ENCODE assay signal across 9 mouse cellular contexts in genomic region chr7:48137216-48138077, GRCm38 (mm10). TPM values are rescaled to one million over a fixed set of nuclear protein-coding genes. Genes with fewer than 3 reads are reported as not detected.
A peak's percentile ranks its signal among the peaks of the same experiment; 100 is the strongest.
DNase-seq lines count a peak whose midpoint lies in the region; ATAC-seq and TF ChIP-seq lines count a peak whose summit lies in the region.
"Had no signal": no experiment of that assay in that cellular context is flagged by ENCODE, and none has a peak within 500 bp of the region (broad histone marks: within the 10 kb centered on the region; RNA-seq: fewer than 3 reads in every experiment).

No protein-coding gene starts in this region.

- no peaks in the 10 kb centered on the region for H3K9me3 ChIP-seq in kidney, postnatal 0 days (replicated peaks; ENCODE audit: low read length)
- peaks cover 11% of the 10 kb centered on the region; the same call in 1 of the 2 replicates for H3K9me3 ChIP-seq in embryonic facial prominence, embryonic 13.5 days
- H3K9me3 ChIP-seq in hindbrain, embryonic 15.5 days: no peaks in the 10 kb centered on the region
- H3K9me3 ChIP-seq in lung, embryonic 16.5 days (ENCODE audit: control insufficient read depth, low read length): no peaks in the 10 kb centered on the region; the same call in 1 of the 2 replicates

- peak overlapping the region; percentile 78 for H3K27ac ChIP-seq in kidney, postnatal 0 days
- peak overlapping the region; percentile 90 for H3K27ac ChIP-seq in embryonic facial prominence, embryonic 13.5 days
- H3K27ac ChIP-seq in hindbrain, embryonic 15.5 days (replicated peaks): peak overlapping the region; percentile 90
- peak overlapping the region; percentile 48 for H3K27ac ChIP-seq in lung, embryonic 16.5 days (ENCODE audit: low read length)

- H3K4me2 ChIP-seq in kidney, postnatal 0 days (ENCODE audit: low read length): peak overlapping the region; percentile 84
- peak overlapping the region; percentile 80 for H3K4me2 ChIP-seq in embryonic facial prominence, embryonic 13.5 days
- H3K4me2 ChIP-seq in hindbrain, embryonic 15.5 days: peak overlapping the region; percentile 90
- H3K4me2 ChIP-seq in lung, embryonic 16.5 days (ENCODE audit: low read depth, low read length): peak overlapping the region; percentile 76

- H3K27me3 ChIP-seq in kidney, postnatal 0 days (ENCODE audit: insufficient read depth, low read length): no peaks in the 10 kb centered on the region
- no peaks in the 10 kb centered on the region for H3K27me3 ChIP-seq in embryonic facial prominence, embryonic 13.5 days
- H3K27me3 ChIP-seq in hindbrain, embryonic 15.5 days: no peaks in the 10 kb centered on the region
- no peaks in the 10 kb centered on the region for H3K27me3 ChIP-seq in lung, embryonic 16.5 days (ENCODE audit: control insufficient read depth, insufficient read depth, low read depth, low read length)

- no peaks in the 10 kb centered on the region for H3K36me3 ChIP-seq in kidney, postnatal 0 days (ENCODE audit: insufficient read depth, low read length)
- H3K36me3 ChIP-seq in embryonic facial prominence, embryonic 13.5 days: no peaks in the 10 kb centered on the region
- H3K36me3 ChIP-seq in hindbrain, embryonic 15.5 days: no peaks in the 10 kb centered on the region
- H3K36me3 ChIP-seq in lung, embryonic 16.5 days (ENCODE audit: control insufficient read depth, insufficient read depth, low read length): no peaks in the 10 kb centered on the region

- 0 out of 2 replicates have a peak, but pooled peaks have one; percentile 29 for TF ChIP-seq CTCF in kidney, postnatal 0 days (IDR thresholded peaks at IDR 0.05; ENCODE audit: low read depth)

- peak overlapping the region; percentile 77 for H3K9ac ChIP-seq in kidney, postnatal 0 days (ENCODE audit: low read depth, low read length)
- peak overlapping the region; percentile 83 for H3K9ac ChIP-seq in embryonic facial prominence, embryonic 13.5 days
- H3K9ac ChIP-seq in hindbrain, embryonic 15.5 days: peak overlapping the region; percentile 60
- peak overlapping the region; percentile 69 for H3K9ac ChIP-seq in lung, embryonic 16.5 days (ENCODE audit: low read length)

- H3K4me1 ChIP-seq in kidney, postnatal 0 days (replicated peaks; ENCODE audit: insufficient read depth, low read length): no peaks in the 10 kb centered on the region
- H3K4me1 ChIP-seq in embryonic facial prominence, embryonic 13.5 days: peaks cover 4% of the 10 kb centered on the region
- peaks cover 4% of the 10 kb centered on the region; the same call in 1 of the 2 replicates for H3K4me1 ChIP-seq in hindbrain, embryonic 15.5 days (replicated peaks)
- peaks cover 3% of the 10 kb centered on the region; the same call in 1 of the 2 replicates for H3K4me1 ChIP-seq in lung, embryonic 16.5 days (replicated peaks; ENCODE audit: control insufficient read depth, insufficient read depth, low read length)

- DNase-seq in kidney, postnatal 0 days (ENCODE audit: low spot score): peak; percentile 87
- no peak for DNase-seq in kidney, adult 8-10 months
- peak; percentile 54 for DNase-seq in retina, embryonic 14.5 days (ENCODE audit: low spot score)

- ATAC-seq in kidney, postnatal 0 days (replicated peaks; ENCODE audit: low FRiP score, low read depth): peak; percentile 89
- ATAC-seq in activated CD4-positive, CD25-positive, alpha-beta regulatory T cell, adult 4 months: peak; percentile 86
- ATAC-seq in embryonic facial prominence, embryonic 13.5 days (ENCODE audit: insufficient number of reproducible peaks, insufficient read depth, low FRiP score, low TSS enrichment, low read depth): peak; percentile 85
- peak; percentile 92 for ATAC-seq in hindbrain, embryonic 15.5 days (ENCODE audit: low FRiP score, low read depth)
- peak; percentile 94 for ATAC-seq in lung, embryonic 16.5 days (ENCODE audit: low read depth)
- no peak for ATAC-seq in monocyte, adult 5-6 weeks (replicated peaks; ENCODE audit: insufficient number of reproducible peaks, low FRiP score, low TSS enrichment, poor library complexity, severe bottlenecking)

- WGBS in kidney, postnatal 0 days: 2% methylated on average over 48 of the region's 52 CpGs
- WGBS in embryonic facial prominence, embryonic 13.5 days: 3% methylated on average over 48 of the region's 52 CpGs
- 2% methylated on average over 49 of the region's 52 CpGs for WGBS in hindbrain, embryonic 15.5 days
- WGBS in lung, embryonic 16.5 days: 2% methylated on average over 45 of the region's 52 CpGs

- H3K4me3 ChIP-seq in kidney, postnatal 0 days (replicated peaks; ENCODE audit: low read depth, low read length): peak overlapping the region; percentile 72
- H3K4me3 ChIP-seq in embryonic facial prominence, embryonic 13.5 days: peak overlapping the region; percentile 59
- H3K4me3 ChIP-seq in hindbrain, embryonic 15.5 days: peak overlapping the region; percentile 50
- H3K4me3 ChIP-seq in lung, embryonic 16.5 days (ENCODE audit: low read length): peak overlapping the region; percentile 56
- H3K4me3 ChIP-seq: erythroblast, embryonic 14.5 days had no signal

RNA-seq across cellular contexts. Expression of gene Mrgprb5, which starts 31.4 kb away (rescaled TPM):
- polyA plus RNA-seq in kidney, postnatal 0 days (2015; fragmentation: Nextera tagmentation; extraction: Ambion mirVana): not detected in 2 replicates
- polyA plus RNA-seq in activated CD4-positive, CD25-positive, alpha-beta regulatory T cell, adult 4 months (2017; shearing (Covaris generic)): not detected
- polyA plus RNA-seq in embryonic facial prominence, embryonic 13.5 days (2015; fragmentation: Nextera tagmentation; extraction: Ambion mirVana): not detected in 2 replicates
- polyA plus RNA-seq in hindbrain, embryonic 15.5 days (2015; fragmentation: Nextera tagmentation; extraction: Ambion mirVana): not detected in 2 replicates
- polyA plus RNA-seq in lung, embryonic 16.5 days (2015; fragmentation: Nextera tagmentation; extraction: Ambion mirVana): not detected in 2 replicates
- total RNA-seq in monocyte, adult 5-6 weeks (2017): not detected in 3 replicates
- polyA plus RNA-seq: erythroblast, embryonic 14.5 days had no signal

Comparison
In these comparisons a context has a peak if more than half of its experiments do, and no peak if none do; other contexts are left out.
1. DNase-seq: peak in kidney, postnatal 0 days (single experiment) and retina, embryonic 14.5 days (single experiment); none in kidney, adult 8-10 months (0 of 2).
2. Peak in every context shown above with its lines, with median percentiles within 50 percentile points of each other: H3K27ac ChIP-seq, H3K4me2 ChIP-seq, H3K4me3 ChIP-seq and H3K9ac ChIP-seq.